Mouse (Mus musculus) central nervous system, embryonic 11.5 days (tissue): ENCODE results near the gene Pdpn. TPM values are rescaled to one million over a fixed set of nuclear protein-coding genes. Genes with fewer than 3 reads are reported as not detected.

Source experiments
- polyA plus RNA-seq: library from polyadenylated mRNA; depleted of rRNA; stranded (reverse); fragments of >200 nt; gene quantifications from 2 replicates; pipeline ENCODE4 v1.2.3, GENCODE M21; 2012; rRNA removed

Gene Pdpn
- polyA plus RNA-seq, result 43.1 and 53.0 TPM in 2 replicates

GRCm38 (mm10) chr4:143299325-143300070, at the start of gene Pdpn:
TSS of gene Pdpn (minus strand) at chr4:143299564.

Other genes starting within 250 kb of the Pdpn start
- gene Prdm2, start 86.6 kb downstream of the Pdpn start, polyA plus RNA-seq, result 21.2 and 25.7 TPM in 2 replicates
- 0.16 and 0.32 TPM in 2 replicates for gene Lrrc38, start 50.2 kb upstream of the Pdpn start, polyA plus RNA-seq
- gene Pramel1, start 94.9 kb upstream of the Pdpn start, polyA plus RNA-seq, result not detected in 2 replicates
- gene Pramef8, start 112.9 kb upstream of the Pdpn start, polyA plus RNA-seq, result 7.9 and 13.6 TPM in 2 replicates
- not detected in 2 replicates for gene Oog4, start 150.8 kb upstream of the Pdpn start, polyA plus RNA-seq
- not detected in 2 replicates for gene Gm13043, start 211.8 kb upstream of the Pdpn start, polyA plus RNA-seq
- not detected in 2 replicates for gene Gm13040, start 236.4 kb upstream of the Pdpn start, polyA plus RNA-seq